Mouse (Mus musculus) embryo, embryonic 10 days (tissue): ENCODE measurements around the gene Map3k9.

Source experiments
- DNase-seq: peaks from one replicate; pipeline ENCODE4 v3.0.0-alpha.2; 2015; ENCODE audit warnings: low spot score

Map3k9 gene

GRCm38 (mm10) chr12:81787262-81787661 is 6.3 kb upstream of the Map3k9 start:
- no peak for DNase-seq

DNA sequence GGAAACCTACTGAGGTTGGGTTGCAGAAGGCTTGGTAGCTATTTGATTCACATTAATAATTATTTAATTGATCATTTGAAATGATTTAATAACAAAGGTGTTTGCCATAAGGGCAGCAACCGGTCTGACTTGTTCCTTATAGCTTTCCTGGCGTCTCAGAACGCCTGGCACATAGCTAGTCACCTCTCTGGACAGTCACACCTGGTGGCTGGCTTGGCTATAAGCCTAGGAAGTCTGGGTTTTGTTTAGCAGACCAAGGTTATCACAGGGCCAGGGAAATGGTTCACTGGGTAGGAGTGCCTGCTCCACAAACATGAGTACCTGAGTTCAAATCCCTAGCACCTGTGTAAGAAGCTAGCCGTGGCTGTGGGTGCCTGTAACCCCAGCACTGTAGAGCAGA is 2.3 kb upstream of the Map3k9 start:
- no peak for DNase-seq

DNA sequence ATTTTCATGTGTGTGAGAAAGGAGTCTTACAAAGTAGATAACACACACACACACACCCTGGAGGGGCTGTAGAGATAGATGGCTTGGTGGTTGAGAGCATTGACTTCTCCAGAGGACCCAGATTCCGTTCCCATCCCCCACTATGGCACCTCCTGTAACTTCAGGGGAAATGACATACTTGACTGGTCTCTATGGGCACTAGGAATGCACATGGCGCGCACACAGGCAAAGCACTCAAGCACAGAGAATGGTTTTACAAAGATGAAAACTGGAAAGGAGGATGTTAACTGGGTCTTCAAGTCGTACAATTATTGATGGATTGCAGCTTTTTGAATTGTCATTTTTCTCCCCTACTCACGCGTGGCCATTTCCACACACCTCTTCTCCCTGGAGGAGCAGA is 1.6 kb upstream of the Map3k9 start:
- no peak for DNase-seq

DNA sequence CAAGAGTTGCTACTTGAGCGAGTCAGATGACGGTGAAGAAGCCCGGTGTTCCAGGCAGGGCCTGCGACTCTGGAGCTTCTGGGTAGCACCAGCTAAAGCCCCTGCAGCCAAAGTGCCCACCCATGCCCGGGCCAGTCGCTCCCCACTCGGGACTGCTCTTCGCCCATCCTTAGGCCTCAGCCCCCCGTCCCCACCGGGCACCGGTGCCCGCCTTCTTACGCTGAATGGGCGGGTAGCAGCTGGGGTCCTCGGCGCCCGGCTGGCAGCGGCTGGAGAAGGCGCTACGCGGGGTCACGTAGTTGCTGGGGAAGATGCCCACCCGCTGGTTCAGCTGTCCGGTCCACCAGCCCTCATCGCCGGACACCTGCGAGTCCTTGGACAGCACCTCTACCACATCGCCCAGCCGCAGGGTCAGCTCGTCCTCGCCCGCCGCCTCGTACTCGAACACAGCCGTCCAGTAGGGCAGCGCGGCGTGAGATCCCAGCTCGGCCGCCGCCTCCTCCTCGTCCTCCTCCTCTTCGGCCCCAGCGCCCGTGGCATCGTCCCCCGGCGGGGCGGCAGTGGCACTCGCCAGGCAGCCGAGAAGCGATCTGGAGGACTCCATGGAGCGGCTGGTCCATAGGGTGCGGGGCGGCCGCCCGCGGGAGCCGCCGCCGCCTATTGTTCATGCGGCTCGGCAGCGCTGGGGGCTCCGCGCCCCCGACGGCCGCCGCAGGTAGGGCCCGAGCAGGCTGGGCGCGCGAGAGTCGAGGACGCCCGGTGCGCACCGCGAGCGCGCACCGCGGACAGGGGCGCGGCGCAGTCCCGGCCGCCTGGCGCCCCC is 493 bp downstream of the Map3k9 start:
- DNase-seq: peak; percentile 41

DNA sequence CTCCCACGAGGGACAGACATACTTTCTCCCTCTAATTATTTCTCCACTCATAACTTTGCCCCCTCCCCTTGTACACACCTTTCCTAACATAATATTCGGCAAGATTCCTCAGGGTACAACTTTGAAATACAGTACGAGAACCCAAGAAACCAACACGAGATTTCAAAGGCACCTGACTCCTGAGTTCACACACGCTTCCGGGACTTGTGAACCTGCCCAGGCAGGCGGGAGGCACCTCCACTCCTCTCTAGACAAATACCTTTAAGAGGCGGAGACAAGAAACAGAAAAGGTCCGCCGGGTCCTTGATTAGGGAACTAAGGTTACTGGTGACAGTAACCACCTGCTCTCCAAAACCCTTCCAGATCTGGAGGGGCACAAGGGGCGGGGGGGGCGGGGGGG is 1.1 kb downstream of the Map3k9 start:
- peak; percentile 35 for DNase-seq

DNA sequence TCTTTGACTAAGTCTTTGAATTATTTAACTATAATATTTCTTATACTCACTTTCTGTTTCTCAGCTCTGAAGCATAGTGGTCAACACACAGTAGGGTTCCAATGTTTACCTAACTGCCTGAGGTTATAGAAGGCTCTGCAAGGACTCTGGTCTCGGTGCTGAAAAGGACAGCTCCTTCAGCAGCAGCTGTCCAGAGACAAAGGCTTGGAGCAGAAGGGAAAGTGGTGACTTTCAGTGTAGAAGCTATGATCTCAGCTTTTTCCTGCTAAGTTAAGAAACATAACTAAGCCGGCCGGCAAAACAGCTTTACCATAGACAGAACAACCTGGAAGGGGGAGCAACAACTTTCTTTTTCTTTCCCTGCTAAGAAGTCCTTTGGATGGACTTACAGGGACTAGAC is 4.8 kb downstream of the Map3k9 start:
- peak; percentile 72 for DNase-seq

DNA sequence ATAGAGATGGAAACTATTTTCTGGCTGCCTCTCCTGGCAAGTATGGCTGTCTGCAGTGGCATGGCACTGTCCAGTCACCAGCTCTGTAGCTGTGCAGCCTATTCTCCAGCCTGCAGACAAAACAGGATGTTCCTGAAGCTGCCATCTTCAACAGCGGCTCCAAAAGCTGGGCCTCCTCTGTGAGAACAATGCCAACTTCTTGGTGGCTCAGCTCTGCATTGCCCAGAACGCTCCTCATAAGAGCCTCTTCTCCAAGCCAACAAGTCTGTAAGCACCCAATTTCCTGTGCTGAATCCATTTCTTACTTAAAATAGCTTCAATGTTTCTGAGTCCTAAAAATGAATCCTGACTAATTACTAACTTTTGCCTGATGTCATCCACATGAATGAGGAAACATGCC is 5.3 kb downstream of the Map3k9 start:
- no peak for DNase-seq

- no peak for DNase-seq
These were observed 6.8 kb downstream of the Map3k9 start for GRCm38 (mm10) chr12:81774186-81774585.

DNA sequence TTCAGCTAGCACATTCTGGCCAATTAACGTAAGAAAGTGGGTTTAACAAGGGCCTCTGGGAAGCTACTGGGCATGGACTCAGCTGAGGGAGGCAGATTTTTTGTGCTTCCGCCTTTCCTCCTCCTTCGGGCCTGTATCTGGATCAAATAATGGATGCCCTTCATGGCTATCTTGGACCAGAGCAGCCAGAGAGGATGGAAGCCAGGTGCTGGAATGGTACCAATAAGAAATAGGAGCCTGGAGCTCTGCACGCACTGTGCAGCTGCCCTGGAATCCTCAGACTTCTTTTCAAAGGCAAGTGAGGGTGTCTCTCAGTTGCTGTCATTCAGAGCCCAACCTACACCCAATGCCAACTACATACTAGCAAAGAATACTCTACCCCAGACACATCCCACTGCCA is 11.5 kb downstream of the Map3k9 start:
- DNase-seq: no peak

DNA sequence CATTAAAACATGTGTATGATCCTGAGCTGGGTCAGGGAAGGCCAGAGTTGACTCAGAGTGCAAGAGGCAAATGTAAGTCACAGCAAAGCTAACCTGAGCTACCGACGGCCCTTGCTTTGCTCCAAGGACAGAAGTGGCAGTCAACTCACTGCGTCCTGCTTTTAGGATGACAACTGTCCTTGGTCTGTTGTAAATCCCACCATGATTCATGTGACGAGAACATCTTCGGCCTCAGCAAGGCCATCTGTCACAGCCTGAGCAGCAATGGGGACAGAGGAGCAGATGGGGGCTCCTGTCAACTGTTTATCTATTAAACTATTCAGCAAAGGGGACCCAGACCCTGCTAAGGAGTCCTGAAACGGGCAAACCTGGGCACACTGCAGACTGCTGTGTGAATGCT is 15.6 kb downstream of the Map3k9 start:
- no peak for DNase-seq

- DNase-seq: no peak
These were observed 16.6 kb downstream of the Map3k9 start for GRCm38 (mm10) chr12:81764370-81764769.

DNA sequence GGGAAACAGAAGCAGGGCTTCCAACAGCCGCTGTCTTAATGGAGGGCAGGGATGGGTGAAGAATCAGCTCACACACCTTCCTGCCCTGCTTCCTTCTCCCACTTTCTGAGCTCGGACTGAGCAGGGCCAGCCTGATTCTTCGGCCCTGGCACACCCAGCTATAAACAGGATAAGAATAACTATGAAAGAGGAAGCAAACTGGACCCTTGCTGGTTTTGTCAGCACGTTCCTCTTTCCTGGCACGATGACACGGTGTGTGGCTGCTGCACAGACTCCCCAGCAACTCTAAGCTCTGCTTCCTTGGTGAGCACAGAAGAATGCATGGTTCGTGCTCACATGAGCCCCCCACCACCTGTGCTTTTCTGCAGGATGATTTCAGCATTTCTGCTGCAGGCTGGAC is 26.3 kb downstream of the Map3k9 start:
- DNase-seq: no peak

- no peak for DNase-seq
These were observed 29.9 kb downstream of the Map3k9 start for GRCm38 (mm10) chr12:81751116-81751515.

- DNase-seq: no peak
These were observed 32.1 kb downstream of the Map3k9 start for GRCm38 (mm10) chr12:81748918-81749317.

DNA sequence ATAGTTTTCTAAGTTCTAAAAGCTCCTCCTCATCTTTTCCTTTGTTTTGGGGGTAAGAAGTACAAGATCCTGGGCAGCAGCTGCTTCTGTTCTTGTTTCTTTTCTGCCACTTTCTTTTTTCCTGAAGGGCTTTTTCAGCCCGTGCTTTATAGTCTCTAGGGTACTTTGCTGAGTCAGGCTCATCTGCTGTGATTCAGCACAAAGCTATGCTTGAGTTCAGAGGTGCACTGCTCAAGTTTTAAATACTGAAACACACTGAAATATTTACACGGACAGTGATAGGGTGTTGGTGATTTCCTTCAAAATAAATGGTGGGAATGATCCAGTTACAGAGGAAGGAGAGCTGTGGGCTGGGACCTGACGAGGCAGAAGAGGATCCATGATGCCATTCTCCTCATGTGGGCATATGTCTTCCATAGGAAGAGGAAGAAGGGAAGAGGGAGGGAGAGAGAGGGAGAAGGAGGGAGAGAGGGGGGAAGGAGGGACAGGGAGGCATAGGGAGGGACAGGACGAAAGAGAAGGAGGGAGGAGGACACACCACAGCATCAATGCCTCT is 32.9 kb downstream of the Map3k9 start:
- DNase-seq: peak; percentile 18

DNA sequence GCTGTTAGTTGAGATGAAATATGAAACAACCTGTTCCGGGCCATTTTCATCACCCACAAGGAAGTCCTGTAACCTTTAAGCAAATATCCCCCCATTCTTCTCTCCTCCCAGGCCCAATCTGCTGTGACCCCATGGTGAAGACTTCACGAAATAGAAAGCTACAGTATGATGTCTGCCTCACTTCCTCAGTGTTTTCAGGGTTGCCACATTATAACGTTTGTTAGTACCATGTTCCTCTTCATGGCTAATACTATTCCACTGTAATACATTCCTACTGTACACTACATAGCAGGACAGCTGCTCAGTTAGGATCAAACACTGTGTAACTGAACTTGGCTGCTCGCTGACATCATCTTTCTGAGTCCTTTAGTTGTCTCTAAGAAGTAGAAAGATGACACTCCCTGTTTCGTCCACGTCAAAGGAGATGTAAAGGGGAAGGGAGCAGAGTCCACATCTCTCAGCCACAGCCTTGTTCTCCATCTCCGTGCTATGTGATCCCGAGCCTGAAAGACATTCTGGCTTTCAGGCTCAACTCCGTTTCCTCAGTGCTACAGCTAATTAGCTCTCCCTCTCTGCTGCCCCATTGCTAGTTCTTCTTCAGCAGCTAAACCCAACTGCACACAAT is 34.5 kb downstream of the Map3k9 start:
- no peak for DNase-seq

DNA sequence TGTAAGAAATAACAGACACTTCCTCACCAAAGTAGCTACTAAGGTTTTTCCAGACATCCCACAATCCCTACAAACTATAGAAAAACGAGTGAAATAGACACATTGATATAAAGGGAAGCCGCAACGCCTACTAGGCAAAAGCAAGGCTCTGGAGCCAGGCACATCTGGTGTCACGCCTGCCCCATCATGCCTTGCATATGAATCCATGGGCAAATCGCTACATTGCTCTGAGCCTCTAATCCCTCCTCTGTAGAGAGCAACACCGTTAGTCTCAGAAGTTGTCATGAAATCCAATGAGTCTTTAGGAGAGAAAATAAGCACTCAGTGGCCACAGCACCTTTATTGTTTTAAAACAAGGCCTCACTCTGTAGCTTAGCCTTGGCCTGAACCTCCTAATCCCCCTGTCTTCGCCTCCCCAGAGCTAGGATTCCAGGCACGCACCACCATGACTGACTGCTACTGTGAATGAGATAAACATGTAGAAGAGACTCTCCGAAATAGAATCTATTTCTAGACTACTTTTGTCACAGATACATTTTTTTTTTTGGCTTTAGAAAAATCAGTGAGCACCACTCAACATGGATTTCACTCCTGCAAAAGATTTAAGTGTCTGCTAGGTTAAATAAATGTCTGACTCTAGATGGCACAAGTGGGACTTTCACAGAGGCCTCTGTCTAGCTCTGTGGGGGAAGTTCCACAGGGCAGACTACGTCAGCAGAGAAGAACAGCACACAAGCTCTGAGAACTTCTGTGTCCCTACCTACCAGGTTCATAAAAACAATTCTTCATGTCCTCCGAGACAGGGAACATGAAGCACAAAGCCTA is 45.5 kb downstream of the Map3k9 start:
- no peak for DNase-seq

GRCm38 (mm10) chr12:81726246-81726822 is 54.6 kb downstream of the Map3k9 start:
- DNase-seq: no peak

DNA sequence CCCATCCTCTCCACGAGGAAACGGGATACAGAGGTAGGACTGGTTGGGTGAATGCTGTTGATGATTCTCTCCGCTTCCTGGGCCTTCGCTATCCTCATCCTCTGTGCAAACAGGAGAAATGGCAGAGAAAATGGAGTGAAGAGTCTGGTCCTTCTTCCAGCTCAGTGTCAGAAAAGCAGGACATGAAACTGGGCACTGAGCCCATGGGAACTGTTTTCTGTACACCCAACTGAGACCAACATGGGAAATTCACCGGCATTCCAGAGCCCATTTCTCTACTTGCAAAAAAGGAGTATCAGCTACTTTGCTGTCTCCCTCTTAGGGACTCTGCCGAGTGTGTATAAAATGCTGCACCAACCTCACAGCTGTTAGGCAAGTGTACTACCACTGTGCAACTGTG is 56.2 kb downstream of the Map3k9 start:
- no peak for DNase-seq

- no peak for DNase-seq
These were observed 57.6 kb downstream of the Map3k9 start for GRCm38 (mm10) chr12:81723375-81723774.

DNA sequence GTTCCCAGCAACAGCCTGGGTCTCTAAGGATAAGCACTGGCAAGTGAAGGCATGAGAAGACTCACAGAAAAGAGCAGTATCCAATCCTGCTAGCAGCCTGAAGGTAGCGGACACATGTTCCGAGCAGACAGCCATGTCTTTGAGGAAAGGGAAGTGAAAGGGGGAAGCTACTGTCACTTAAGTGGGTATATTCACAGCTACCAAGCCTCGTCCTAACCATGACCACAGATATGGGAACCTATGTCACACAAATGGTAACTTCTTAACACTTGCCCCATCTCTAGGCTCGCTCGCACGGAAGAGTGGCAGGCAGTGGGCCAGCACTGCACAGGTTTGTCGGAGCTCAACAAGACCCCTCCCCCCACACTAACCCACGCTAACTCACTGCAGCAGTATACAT is 61.3 kb downstream of the Map3k9 start:
- no peak for DNase-seq

- no peak for DNase-seq
These were observed 61.8 kb downstream of the Map3k9 start for GRCm38 (mm10) chr12:81719161-81719560.
